Mouse (Mus musculus): ENCODE measurements around the gene Polr2l. TPM values are rescaled to one million over a fixed set of nuclear protein-coding genes. Genes with fewer than 3 reads are reported as not detected.

Gene Polr2l
- polyA plus RNA-seq, 1 experiment from 2014 or later: 72.9 TPM

- H3K27me3 ChIP-seq (ENCODE audit: control insufficient read depth, insufficient read depth, low read length): peaks cover 17% of the 10 kb centered on the region
- no peaks in the 10 kb centered on the region for H3K9me3 ChIP-seq (replicated peaks; ENCODE audit: control insufficient read depth, low read length)
- peaks cover 29% of the 10 kb centered on the region for H3K4me1 ChIP-seq (ENCODE audit: control insufficient read depth, insufficient read depth, low read length)
- WGBS (ENCODE audit: insufficient replicate concordance): 18% methylated on average over 11 of the region's 11 CpGs
- H3K4me3 ChIP-seq (ENCODE audit: low read depth, low read length): peak overlapping the region; percentile 62
- H3K36me3 ChIP-seq (ENCODE audit: control insufficient read depth, insufficient read depth, low read length): no peaks in the 10 kb centered on the region
- no peak for ATAC-seq (replicated peaks; ENCODE audit: insufficient number of reproducible peaks, low FRiP score, low TSS enrichment)
- no peak overlapping the region for H3K27ac ChIP-seq (ENCODE audit: low read depth, low read length)
- H3K4me2 ChIP-seq: peak overlapping the region; percentile 94
- H3K9ac ChIP-seq (ENCODE audit: low read depth, low read length): peak overlapping the region; percentile 64; the same call in 1 of the 2 replicates
Observed at GRCm38 (mm10) chr7:141482531-141483024, 7.6 kb upstream of the Polr2l start.

- Histone ChIP-seq H3K4me3 (ENCODE audit: low read depth, low read length) (peak overlapping the region; percentile 62), H3K4me2 (peak overlapping the region; percentile 94), H3K27me3 (ENCODE audit: control insufficient read depth, insufficient read depth, low read length) (peaks cover 17% of the 10 kb centered on the region), H3K36me3 (ENCODE audit: control insufficient read depth, insufficient read depth, low read length) (no peaks in the 10 kb centered on the region), H3K4me1 (ENCODE audit: control insufficient read depth, insufficient read depth, low read length) (peaks cover 37% of the 10 kb centered on the region), H3K9ac (ENCODE audit: low read depth, low read length) (peak overlapping the region; percentile 64), H3K27ac (ENCODE audit: low read depth, low read length) (no peak overlapping the region), H3K9me3 (replicated peaks; ENCODE audit: control insufficient read depth, low read length) (no peaks in the 10 kb centered on the region)
- no peak for ATAC-seq (replicated peaks; ENCODE audit: insufficient number of reproducible peaks, low FRiP score, low TSS enrichment)
- whole genome bisulfite sequencing (ENCODE audit: insufficient replicate concordance): under 1% methylated on average over 76 of the region's 81 CpGs
Observed at GRCm38 (mm10) chr7:141481498-141482401, 6.8 kb upstream of the Polr2l start.

GRCm38 (mm10) chr7:141480842-141481497 is 6.0 kb upstream of the Polr2l start:
- peaks cover 40% of the 10 kb centered on the region for H3K4me1 ChIP-seq (ENCODE audit: control insufficient read depth, insufficient read depth, low read length)
- H3K9ac ChIP-seq (ENCODE audit: low read depth, low read length): no peak overlapping the region
- peak overlapping the region; percentile 62 for H3K4me3 ChIP-seq (ENCODE audit: low read depth, low read length)
- peak overlapping the region; percentile 94 for H3K4me2 ChIP-seq
- WGBS (ENCODE audit: insufficient replicate concordance): 14% methylated on average over 10 of the region's 10 CpGs
- peak; percentile 18; the same call in 1 of the 2 replicates for ATAC-seq (replicated peaks; ENCODE audit: insufficient number of reproducible peaks, low FRiP score, low TSS enrichment)
- no peaks in the 10 kb centered on the region for H3K9me3 ChIP-seq (replicated peaks; ENCODE audit: control insufficient read depth, low read length)
- H3K36me3 ChIP-seq (ENCODE audit: control insufficient read depth, insufficient read depth, low read length): no peaks in the 10 kb centered on the region
- H3K27me3 ChIP-seq (ENCODE audit: control insufficient read depth, insufficient read depth, low read length): peaks cover 17% of the 10 kb centered on the region
- H3K27ac ChIP-seq (ENCODE audit: low read depth, low read length): no peak overlapping the region

GRCm38 (mm10) chr7:141478270-141478748 is 3.4 kb upstream of the Polr2l start:
- no peaks in the 10 kb centered on the region for H3K9me3 ChIP-seq (replicated peaks; ENCODE audit: control insufficient read depth, low read length)
- H3K27ac ChIP-seq (ENCODE audit: low read depth, low read length): peak overlapping the region; percentile 79
- H3K4me1 ChIP-seq (ENCODE audit: control insufficient read depth, insufficient read depth, low read length): peaks cover 51% of the 10 kb centered on the region
- no peak for ATAC-seq (replicated peaks; ENCODE audit: insufficient number of reproducible peaks, low FRiP score, low TSS enrichment)
- 0 out of 2 replicates have a peak overlapping the region, but pooled peaks have one; percentile 8 for H3K4me3 ChIP-seq (ENCODE audit: low read depth, low read length)
- peaks cover 16% of the 10 kb centered on the region for H3K27me3 ChIP-seq (ENCODE audit: control insufficient read depth, insufficient read depth, low read length)
- H3K9ac ChIP-seq (ENCODE audit: low read depth, low read length): peak overlapping the region; percentile 59
- H3K36me3 ChIP-seq (ENCODE audit: control insufficient read depth, insufficient read depth, low read length): no peaks in the 10 kb centered on the region
- 48% methylated on average over 5 of the region's 5 CpGs for WGBS (ENCODE audit: insufficient replicate concordance)
- peak overlapping the region; percentile 97 for H3K4me2 ChIP-seq

GRCm38 (mm10) chr7:141477578-141478269 is 2.8 kb upstream of the Polr2l start:
- H3K36me3 ChIP-seq (ENCODE audit: control insufficient read depth, insufficient read depth, low read length): 0 out of 2 replicates have a peak, but pooled peaks cover 1% of the 10 kb centered on the region
- H3K27me3 ChIP-seq (ENCODE audit: control insufficient read depth, insufficient read depth, low read length): peaks cover 10% of the 10 kb centered on the region
- H3K4me2 ChIP-seq: peak overlapping the region; percentile 97
- peak overlapping the region; percentile 79 for H3K27ac ChIP-seq (ENCODE audit: low read depth, low read length)
- 0 out of 2 replicates have a peak overlapping the region, but pooled peaks have one; percentile 85 for H3K4me3 ChIP-seq (ENCODE audit: low read depth, low read length)
- peak; percentile 8; the same call in 1 of the 2 replicates for ATAC-seq (replicated peaks; ENCODE audit: insufficient number of reproducible peaks, low FRiP score, low TSS enrichment)
- WGBS (ENCODE audit: insufficient replicate concordance): 50% methylated on average over 4 of the region's 4 CpGs
- H3K9me3 ChIP-seq (replicated peaks; ENCODE audit: control insufficient read depth, low read length): no peaks in the 10 kb centered on the region
- peak overlapping the region; percentile 97 for H3K9ac ChIP-seq (ENCODE audit: low read depth, low read length)
- H3K4me1 ChIP-seq (ENCODE audit: control insufficient read depth, insufficient read depth, low read length): peaks cover 51% of the 10 kb centered on the region

GRCm38 (mm10) chr7:141476981-141477370 is 2.0 kb upstream of the Polr2l start:
- Histone ChIP-seq H3K4me1 (ENCODE audit: control insufficient read depth, insufficient read depth, low read length) (peaks cover 44% of the 10 kb centered on the region), H3K36me3 (ENCODE audit: control insufficient read depth, insufficient read depth, low read length) (peaks cover 7% of the 10 kb centered on the region; the same call in 1 of the 2 replicates), H3K27me3 (ENCODE audit: control insufficient read depth, insufficient read depth, low read length) (peaks cover 3% of the 10 kb centered on the region; the same call in 1 of the 2 replicates), H3K9me3 (replicated peaks; ENCODE audit: control insufficient read depth, low read length) (no peaks in the 10 kb centered on the region), H3K4me2 (peak overlapping the region; percentile 97), H3K9ac (ENCODE audit: low read depth, low read length) (peak overlapping the region; percentile 97), H3K4me3 (ENCODE audit: low read depth, low read length) (peak overlapping the region; percentile 85), H3K27ac (ENCODE audit: low read depth, low read length) (peak overlapping the region; percentile 79)
- ATAC-seq (replicated peaks; ENCODE audit: insufficient number of reproducible peaks, low FRiP score, low TSS enrichment): no peak
- 10% methylated on average over 7 of the region's 7 CpGs for WGBS (ENCODE audit: insufficient replicate concordance)

- H3K27ac ChIP-seq (ENCODE audit: low read depth, low read length): peak overlapping the region; percentile 79
- WGBS (ENCODE audit: insufficient replicate concordance): 0% methylated on average over 16 of the region's 17 CpGs
- H3K9me3 ChIP-seq (replicated peaks; ENCODE audit: control insufficient read depth, low read length): no peaks in the 10 kb centered on the region
- peak overlapping the region; percentile 85 for H3K4me3 ChIP-seq (ENCODE audit: low read depth, low read length)
- peak overlapping the region; percentile 97 for H3K9ac ChIP-seq (ENCODE audit: low read depth, low read length)
- ATAC-seq (replicated peaks; ENCODE audit: insufficient number of reproducible peaks, low FRiP score, low TSS enrichment): peak; percentile 53
- H3K27me3 ChIP-seq (ENCODE audit: control insufficient read depth, insufficient read depth, low read length): peaks cover 3% of the 10 kb centered on the region; the same call in 1 of the 2 replicates
- H3K4me1 ChIP-seq (ENCODE audit: control insufficient read depth, insufficient read depth, low read length): peaks cover 44% of the 10 kb centered on the region
- peaks cover 8% of the 10 kb centered on the region; the same call in 1 of the 2 replicates for H3K36me3 ChIP-seq (ENCODE audit: control insufficient read depth, insufficient read depth, low read length)
- peak overlapping the region; percentile 97 for H3K4me2 ChIP-seq
Observed at GRCm38 (mm10) chr7:141476226-141476980, 1.5 kb upstream of the Polr2l start.
